Mouse (Mus musculus) mature B cell (primary cell): ENCODE results near the gene Gm21987.

Source experiments
- in situ Hi-C: fragments of 300-500 bp; cut with MboI; formaldehyde crosslinking; loops from 2 replicates; pipeline ENCODE4 v1.14.3; 2019

The Gm21987 gene

DNA sequence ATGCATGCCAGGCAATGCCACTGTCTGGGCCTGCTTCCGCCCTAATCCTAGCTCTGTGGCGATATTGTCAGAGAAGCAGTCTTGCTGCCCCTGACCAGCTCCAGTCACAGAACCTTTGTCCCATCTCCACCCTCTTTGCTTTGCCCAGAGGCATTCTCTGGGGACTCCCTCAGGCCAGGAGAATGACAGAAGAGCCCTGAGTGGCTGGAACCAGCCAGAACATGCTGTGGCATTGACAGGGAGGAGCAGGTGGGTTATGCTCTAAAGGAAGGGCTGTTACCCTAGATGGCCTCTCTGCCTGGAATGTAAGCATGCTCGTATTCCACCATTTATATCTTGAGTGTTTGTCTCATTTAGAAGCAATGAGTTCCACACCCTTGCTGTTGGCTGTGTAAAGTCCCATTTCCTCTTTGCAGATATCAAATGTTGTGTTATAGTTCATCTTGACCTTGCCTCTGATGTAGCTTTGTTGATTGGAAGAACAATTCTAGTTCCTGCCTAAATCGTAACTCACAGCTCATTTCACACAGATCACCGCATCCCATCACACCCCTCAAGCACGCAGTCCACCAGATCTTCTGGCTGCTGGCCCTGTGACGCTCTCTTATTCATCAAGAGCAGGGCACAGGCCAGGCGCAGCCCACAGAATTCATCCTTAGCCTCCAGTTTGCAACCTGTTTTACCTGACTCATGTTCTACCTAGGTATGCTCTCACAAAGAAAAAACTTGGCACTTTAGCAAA lies 24.0 kb downstream of the Gm21987 start:
- in situ Hi-C loops, result no loop called here

DNA sequence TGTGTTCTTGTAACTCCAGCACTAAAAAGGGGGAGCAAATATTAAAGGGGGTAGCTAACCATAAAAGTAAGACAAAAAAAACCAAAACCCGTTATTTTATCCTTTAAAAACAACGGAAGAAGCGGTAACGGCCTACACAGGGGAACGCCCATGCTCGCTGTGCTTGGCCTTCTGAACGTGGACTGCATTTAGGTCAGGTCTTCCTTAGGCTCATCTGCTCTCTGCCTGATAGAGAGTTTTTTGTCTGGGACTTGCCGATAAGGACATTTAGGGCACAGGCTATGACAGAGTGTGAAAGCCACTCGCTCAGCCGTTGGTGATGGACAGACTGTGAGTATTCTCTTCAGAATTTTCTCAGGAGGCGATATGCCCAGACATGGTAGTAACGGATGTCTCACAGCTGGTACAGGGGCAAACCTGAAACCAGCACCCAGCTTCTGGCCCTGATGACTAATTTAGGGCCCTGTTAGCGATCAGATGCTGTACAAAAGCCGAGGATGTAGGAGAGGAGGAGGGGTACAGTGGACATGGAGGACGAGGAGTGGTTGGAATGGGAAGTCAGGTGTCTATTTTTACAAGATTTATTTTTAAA lies 25.0 kb downstream of the Gm21987 start:
- in situ Hi-C loops, result no loop called here

DNA sequence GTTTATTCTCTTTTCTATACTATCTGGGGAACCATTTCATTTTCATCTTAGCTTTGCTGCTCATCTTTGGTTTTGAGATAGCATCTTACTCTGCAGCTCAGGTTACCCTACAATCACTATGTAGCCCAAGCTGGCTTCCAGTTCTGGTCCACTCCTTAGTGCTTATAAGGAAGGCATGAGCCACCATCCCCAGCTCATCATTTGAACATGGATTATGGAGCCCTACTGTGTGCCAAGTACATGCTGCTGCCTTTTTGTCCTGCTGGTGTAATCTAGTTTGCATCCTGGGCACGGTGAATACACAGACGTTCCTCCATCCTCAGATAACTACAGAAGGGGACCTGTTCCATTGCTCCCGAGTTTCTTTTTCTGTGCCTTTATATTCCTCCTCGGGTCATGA lies 26.0 kb downstream of the Gm21987 start:
- in situ Hi-C loops, result no loop called here

DNA sequence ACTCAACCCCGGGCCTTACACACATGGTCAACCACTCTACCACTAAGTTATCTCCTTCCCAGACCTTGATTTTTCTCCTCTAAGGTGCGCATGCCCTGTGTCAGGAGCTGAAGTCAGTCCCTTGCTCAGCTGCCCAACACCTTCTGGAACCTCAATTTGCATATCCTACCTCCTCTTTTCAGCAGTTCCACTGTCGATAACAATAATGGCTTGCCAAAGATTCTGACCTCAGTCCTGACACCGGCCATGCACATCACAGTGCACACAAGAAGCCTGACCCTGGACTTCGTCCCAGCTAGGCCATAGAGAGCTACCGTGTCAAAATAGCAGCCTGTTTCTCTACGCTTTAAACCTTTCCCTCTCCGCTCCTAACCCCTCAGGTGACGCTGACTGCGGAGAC lies 26.6 kb downstream of the Gm21987 start:
- in situ Hi-C loops, result no loop called here

DNA sequence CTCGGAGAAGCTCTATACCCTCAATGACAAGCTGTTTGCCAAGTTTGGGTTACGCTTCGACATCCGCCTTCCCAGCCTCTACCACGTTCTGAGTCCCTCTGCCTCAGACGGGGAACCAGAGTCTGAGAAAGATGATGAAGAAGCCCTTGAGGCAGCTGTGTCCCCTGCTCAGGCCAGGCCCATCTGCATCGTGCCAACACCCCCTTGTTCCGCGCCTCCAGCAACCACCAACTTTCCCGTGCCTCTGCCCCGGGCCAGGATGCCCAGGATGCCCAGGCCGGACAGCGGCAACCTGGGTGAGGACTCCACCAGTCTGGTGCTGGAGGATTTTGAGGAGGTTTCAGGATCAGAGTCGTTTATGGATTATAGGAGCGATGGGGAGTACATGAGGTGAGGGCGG lies 27.1 kb downstream of the Gm21987 start:
- in situ Hi-C loops, result no loop called here

DNA sequence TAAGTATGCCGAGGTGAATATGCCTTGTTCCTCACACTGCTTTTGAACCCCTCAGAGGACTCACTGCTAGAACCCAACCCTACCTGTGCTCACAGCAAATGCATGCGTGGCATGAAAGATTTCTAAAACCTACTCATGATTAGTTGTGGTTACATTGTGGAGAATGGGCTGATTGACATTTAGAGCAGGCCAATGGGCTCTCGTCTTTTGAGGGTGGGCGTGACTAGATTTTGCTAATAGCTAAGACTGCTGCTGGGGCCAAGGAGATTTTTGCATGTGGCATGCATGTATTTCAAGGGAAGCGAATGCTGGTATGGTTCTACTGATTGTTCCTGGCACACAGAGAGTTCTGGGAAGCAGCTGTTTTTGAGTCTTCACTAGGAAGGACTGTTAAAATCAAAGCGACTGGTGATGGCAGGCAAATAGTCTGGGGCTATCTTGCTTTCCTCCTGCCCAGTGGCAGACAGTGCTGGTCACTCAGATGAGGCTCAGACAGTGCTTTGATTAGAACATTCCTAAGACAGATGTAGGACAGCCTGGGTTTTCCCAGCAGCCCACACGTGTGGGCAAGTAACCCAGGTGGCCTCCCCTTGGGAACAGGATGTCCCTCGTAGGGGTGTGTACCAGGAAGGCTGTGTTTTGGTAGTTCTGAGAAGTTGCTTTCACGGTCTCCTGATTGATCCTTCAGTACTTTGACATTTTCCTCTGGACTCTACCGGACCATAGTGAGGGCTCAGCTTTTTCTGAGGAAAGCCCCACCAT lies 27.7 kb downstream of the Gm21987 start:
- in situ Hi-C loops, result no loop called here

DNA sequence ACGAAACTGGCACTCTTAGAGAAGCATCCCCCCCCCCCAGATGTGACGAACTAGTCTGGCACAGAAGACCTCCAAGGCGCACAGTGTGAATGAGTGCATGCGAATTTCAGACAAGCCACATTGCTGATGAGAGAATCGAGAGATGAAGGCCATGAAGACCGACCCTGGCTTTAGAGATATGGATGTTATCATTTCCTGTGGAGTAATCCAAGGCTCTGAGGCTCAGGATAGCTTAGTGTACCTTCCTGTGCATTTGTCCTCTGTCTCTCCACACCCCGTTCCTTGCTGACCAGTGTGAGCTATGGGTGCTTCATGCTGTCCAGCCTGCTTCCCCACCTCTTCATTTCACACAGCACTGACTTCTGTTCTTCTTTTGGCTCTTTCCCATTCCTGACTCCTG lies 28.3 kb downstream of the Gm21987 start:
- in situ Hi-C loops, result no loop called here

DNA sequence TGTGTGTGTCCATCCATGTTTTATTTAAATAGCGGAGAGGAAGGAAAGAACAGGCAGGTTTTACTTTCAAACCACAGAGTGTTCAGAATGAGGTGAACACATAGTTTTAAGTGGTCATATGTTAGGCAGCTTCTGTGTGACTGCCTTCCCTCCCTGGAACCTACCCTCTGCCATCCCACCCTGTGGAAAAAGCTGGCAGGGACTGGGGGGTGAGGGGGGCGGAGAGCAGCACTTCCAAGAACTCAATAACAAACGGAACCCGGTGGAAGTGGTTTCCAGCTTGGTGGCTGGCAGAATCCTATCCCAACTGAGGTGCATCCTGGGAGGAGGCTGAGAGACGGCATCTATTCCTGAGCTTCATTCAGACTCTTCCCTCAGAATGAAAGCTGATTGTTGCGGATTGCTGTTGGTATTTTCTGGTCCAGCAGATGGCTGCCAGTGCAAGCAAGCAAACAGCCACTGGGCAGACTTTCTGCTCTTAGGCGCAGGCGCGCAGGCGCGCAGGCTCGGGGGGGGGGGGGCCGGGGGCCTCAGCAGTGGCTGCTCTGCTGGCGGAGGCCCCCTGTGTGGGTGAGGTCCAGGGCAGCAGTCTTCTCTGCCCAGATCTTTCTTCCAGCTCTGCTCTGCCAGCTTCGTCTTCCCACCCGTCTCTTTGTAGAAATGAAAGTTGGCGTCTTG lies 29.5 kb downstream of the Gm21987 start:
- in situ Hi-C loops, result no loop called here

DNA sequence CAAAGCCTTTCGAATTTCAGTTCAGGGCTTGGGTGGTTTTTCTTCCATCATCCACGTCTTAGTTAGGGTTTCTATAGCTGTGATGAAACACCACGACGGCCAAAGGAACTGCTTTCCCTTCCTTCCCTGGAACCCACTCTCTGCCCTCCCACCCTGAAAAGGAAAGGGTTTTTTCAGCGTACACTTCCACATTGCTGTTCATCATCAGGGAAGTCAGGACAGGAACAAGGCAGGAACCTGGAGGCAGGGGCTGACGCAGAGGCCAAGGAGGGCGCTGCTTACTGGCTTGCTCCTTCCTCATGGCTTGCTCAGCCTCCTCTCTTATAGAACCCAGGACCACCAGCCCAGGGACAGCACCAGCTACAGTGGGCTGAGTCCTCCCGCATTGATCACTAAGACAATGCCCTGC lies 30.0 kb downstream of the Gm21987 start:
- in situ Hi-C loops, result no loop called here

DNA sequence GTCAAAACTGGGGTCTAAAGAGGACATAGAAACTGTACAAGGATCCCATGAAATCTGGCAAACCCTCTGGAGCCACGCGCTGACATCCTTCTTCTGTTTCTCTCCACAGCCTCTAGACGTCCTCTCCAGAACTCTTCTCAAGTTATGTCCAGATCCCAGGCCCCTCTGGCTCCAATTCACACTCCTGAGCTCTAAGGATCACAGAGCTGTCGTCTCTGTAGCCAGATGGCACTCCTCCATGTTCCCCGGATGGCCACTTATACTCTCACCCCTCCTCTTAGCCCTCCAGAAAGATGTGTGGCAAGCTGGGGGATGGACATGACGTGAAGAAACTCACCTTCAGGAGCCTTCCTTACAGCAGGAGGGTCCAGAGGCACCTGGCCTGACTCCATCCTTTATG lies 30.7 kb downstream of the Gm21987 start:
- in situ Hi-C loops, result no loop called here

DNA sequence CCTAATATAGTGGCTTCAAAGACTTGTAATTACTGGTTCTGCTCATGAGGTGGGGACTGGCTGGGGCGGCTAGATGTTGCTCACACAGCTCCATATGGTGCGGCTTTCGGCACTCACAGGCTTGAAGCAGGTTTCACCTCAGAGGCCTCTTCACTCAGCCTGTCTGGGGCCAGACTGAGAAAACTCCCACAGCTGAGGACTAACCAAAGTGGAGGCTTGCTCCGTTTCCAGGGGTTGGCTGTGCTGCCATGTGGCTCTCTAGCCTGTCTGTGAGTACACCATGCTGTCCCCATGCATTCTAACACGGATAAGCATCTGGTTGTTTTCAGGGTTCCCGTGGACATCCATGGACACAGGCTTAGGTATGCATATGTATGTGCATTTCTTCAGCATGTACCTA lies 31.8 kb downstream of the Gm21987 start:
- in situ Hi-C loops, result no loop called here

DNA sequence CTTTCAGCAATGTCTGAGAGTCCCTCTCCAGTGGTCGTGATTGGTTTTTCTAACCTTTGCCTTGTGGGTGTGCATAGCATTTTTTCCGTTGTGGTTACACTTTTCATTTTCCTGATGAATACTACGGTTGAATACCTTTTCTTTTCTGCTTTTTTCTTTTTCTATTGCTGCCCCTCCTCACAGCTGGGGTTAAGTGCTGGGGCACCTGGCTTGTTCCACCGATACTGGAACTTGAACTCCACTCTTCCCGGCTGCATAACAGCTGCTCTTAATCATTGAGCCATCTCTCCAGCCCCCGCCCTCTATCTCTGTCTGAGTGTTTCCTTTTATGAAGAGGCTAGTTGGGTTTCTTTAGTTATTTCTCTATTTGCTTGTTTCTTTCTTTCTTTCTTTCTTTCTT lies 32.2 kb downstream of the Gm21987 start:
- in situ Hi-C loops, result no loop called here

DNA sequence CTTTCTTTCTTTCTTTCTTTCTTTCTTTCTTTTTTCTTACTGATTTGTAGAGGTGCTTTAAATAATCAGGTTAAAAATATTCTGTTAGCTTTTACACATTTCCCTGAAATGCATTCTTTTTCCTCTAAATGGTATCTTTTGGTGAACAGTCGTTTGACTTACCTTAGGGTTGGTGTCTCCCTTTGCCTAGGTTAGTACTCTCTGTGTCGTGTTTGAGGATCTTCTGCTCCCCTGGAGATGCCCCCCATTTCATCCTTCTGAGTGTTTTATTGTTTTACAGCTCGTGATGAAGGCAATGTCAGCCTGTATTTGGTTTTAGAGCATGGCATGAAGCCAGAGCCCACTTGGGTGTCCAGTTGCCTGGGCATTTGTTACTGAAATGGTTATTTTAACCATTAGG lies 32.7 kb downstream of the Gm21987 start:
- in situ Hi-C loops, result no loop called here

DNA sequence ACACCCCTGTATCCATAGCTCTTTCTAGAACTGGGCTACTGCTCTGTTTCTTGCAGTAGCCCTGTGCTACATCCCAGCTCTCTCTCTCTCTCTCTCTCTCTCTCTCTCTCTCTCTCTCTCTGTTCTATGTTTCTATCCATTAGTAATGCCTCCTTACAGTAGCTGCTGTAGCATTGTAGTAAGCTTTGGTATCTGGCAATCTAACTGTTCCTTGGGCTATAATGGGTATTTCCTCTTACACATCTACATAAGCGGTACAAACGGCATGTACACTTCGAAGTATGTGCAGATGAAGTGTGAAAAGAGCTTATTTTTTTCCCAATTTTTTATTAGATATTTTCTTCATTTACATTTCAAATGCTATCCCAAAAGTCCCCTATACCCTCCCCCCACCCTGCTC lies 33.1 kb downstream of the Gm21987 start:
- in situ Hi-C loops, result no loop called here

DNA sequence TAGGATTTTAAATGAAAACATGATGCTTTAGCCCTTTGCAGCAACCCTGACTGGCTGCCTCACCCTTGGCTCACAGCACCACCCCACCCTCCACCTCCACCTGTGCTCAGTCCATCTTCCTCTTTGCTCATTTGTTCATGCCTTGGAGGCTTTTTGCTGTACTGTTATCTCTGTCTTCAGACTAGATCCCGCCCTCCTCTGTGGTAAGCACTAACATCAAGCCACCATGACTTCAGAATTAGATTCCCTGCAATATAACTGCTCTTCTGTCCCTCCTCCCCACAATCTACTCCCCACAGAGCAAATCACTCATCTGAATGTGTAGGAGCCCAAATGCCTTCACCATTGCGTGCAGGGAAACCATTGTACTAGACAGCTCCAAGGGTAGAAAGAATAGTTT lies 36.8 kb downstream of the Gm21987 start:
- in situ Hi-C loops, result no loop called here

DNA sequence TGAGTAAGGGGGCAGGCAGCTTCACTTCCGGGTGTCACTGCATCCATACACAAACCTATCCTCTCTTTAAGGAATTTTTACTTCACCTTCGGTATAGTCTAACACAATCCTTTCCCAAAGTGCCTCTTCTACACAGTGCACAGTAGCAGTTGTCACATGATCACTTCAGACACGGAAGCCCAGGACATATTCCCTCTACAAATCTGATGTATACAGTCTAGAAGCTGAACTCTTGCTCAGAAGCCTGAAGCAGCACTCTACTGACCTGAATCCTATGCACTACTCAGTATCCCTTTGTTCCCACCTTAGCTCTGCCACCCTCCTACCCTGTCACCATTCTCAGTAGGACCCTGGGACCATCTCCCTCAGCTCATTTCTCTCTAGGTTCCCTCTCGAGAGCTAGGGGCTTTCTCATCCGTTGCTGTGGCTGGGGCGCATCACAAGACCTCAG lies 38.4 kb downstream of the Gm21987 start:
- in situ Hi-C loops, result no loop called here

DNA sequence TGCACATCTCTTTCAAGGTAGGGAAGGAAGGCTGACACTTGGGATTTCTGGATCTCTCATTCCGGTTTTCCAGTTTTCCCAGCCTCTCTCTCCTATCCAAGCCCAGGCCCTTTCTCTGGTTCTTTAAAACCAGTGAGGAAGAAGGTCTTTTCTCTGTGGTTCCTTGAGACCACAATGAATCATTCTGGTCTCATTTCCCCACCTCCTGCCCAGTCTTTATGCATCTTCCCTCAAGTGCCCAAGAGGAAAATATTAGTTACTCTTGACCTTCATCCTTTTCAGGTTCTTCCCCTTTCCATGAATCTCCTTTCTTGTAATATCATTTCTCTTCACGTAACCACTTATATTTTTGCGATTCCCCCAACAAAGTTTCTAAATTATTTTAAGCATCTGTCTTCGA lies 38.9 kb downstream of the Gm21987 start:
- in situ Hi-C loops, result no loop called here

DNA sequence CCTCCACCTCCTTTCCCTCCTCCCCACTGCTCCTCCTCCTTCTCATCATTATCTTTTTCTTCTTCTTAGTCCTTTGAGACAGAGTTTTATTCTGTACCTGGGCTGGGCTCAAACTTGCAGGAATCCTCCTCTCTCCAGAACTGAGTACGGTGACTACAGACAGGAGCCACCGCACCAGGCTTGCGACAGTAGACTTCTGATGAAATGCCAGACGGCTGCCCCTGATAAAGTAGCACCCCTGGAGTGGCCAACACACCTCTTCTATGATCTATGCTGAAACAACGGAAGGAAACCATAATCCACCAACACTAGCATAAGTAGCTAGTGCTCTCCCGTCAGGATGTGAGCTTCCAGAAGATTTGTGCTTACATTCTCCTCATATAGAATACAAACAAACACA lies 40.5 kb downstream of the Gm21987 start:
- in situ Hi-C loops, result no loop called here

DNA sequence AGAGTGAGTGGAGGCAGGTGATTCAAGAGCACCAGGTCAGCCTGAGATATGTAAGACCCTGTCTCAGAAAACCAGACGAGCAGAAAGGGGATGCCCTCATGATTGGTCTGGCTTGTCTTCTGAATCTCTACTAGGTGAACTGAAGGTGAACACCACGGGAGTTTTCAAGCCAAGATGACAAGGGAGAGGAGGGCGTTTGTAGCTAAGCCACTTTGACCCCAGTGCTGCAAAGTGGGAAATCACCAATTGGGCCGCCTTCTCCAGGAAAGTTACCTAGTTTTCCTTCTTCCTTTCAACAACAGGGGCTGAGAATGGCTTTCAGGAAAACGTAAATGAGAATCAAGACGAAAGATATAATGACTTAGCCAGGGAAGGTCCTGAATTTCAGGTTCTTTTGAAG lies 41.9 kb downstream of the Gm21987 start:
- in situ Hi-C loops, result no loop called here

DNA sequence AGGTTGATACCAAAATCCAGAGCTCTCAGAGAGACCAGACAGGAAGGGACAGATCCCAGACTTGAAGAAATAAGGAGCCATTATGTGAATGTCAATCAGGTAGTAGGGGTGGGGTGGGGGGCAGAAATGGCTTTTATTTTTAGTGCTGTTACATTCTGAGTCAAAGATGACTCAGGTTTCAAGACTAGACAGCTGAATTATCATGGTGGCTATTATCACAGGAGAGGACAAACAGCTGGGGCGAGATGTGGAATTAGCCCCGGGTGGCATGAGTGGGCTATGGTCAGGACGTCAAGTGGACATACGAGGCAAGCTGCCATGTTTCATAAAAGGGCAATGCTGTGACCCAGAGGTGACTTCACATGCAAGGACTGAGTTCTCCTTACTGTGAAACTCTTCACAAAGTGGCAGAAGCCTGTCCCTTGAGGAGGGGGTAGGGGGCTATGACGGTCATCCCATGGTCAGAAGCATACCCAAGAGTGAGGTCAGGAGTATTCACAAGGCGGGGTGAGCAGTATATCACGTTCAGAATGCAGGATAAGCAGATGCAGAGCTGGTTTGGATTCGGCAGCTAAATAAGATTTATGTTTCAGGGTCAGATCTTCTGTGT lies 42.5 kb downstream of the Gm21987 start:
- in situ Hi-C loops, result no loop called here

DNA sequence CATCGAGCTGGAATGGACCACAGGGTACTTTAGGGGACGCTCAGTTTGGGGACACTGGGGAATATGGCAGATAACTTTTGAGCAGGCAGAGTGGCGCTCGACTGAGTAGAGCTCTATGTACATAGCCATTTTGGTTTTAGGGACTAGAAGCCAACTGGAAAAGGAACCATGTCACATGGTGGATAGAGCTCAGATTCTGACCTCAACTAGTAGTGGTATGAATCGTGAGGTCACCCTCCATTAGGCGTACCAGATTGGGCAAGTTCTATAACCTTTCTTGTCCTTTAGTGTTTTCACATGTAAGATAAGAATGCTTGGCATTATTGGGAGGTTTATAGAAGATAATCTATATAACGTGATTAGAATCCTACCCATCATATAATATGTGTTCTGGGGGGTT lies 43.5 kb downstream of the Gm21987 start:
- in situ Hi-C loops, result no loop called here
